Mouse (Mus musculus) CD4-positive helper T cell, adult 2 months (primary cell): ENCODE results near the gene Morn1.
A peak's percentile ranks its signal among the peaks of the same experiment; 100 is the strongest.
"Not testable (repeated sequence)": the region's sequence is repeated elsewhere in the genome, so short reads cannot be mapped to it uniquely, and the experiment has no call there.

Experiments
- DNase-seq: peaks from one replicate; pipeline ENCODE4 v3.0.0-alpha.2; 2012; ENCODE audit warnings: low read depth, missing footprints, low spot score

Gene Morn1

DNA sequence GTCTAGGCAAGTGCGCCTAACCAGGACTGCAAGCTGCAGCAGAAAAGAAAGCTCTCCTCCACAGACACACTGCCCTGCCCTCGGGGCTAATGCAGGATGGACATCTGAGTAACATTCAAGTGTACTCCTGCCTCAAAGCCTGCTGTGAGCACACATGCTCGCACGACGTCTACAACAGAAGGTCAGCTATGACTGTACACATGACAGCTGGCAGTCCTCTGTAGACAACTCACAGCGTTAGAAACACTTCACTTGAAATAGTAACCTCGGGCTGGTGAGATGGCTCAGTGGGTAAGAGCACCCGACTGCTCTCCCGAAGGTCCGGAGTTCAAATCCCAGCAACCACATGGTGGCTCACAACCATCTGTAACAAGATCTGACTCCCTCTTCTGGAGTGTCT, 7.6 kb upstream of the Morn1 start:
- not testable (repeated sequence) for DNase-seq

DNA sequence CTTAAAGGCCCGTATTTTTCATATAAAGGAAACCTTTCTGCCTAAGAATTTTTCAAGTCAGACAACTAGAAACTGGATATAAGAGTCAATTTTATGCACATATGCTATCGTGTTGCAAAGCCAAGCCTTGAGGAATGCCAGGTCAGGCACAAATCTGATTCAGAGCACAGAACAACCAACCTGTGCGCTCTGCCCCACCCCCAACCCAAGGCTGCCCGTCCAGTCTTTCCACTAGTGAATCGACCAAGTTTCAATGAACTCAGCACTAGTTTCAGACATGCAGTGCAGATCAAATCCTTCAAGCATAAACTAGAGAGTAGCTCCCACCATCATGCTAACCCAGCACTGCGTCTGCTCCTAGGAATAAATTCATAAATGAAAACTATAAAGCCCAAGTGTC, 6.7 kb upstream of the Morn1 start:
- no peak for DNase-seq

DNA sequence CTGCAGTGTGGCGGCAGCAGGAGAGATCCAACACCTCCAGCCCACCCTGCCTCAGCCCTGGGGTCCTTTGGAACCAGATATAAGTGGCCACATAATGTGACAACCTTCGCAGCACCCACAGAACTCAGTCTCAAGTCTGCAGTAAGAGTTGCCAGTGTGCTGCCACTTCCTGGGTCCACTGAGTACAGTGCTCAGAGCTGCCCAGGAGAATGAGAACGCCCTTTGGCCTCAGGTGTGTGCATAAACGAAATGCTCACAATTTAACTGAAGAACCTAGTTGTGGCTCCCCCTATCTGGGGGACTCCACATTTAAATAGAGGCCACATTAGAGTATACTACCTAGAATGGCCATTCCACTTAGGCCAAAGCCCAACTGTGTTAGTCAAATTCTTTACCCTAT, 2.8 kb upstream of the Morn1 start:
- DNase-seq, result no peak

DNA sequence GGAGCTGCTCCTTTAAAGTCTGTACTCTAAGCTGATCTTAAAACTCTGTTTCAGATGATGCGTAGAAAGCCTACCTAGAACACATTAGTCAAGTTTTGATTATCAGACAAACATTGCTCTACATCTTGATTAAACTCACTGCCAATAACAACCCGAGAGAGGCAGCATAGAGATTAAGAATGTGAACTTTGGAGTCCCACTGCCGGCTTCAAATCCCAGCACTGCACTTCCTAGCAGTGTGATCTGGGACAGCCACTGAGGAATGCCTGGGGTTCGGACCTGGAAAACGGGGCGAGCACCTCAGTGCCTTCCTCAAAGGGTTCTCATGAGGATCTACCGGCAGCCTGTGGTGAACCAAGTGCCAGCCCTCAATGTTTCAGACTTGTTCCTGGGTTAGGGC, 2.0 kb upstream of the Morn1 start:
- no peak for DNase-seq

DNA sequence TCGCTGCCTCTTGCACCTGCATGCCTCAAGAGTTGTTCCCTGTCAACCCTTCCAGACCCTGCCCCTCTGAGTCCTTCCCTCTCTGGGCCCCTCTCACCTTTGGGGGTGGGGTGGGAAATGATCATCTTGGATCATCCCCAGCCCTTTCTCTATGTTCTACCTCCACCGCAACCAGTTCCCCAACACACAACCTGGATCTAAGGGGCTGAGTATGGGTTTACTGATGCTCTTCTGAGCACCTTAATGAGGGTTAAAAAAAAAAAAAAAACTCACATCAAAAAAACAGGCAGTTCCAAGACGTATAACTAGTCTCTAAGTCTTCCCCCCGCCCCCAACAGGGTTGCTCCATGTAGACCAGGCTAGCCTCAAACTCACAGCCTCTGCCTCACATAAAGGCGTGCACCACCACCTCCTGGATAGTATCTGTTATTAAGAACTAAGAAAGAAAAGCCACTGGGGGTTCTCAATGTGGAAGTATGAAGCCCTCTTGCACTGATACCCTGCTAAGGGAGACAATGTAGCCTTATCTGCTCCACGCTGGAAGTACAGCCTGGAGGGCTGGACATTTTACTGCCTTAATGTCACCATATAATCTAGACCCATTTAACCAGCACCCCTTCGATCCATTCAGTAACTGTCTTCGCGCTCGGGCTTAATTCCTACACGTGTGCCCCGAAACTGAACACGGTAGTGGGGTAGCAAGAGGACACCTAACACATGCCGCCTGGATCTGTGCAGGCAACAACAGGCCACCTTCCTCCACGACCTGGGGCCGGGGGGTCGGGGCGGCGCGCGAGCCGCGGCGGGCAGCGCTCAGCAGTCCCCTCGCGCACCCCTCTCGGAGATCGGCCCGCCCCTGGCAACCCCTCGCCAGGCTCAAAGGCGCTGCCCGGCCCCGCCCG, 920 bp upstream of the Morn1 start:
- peak; percentile 34 for DNase-seq

DNA sequence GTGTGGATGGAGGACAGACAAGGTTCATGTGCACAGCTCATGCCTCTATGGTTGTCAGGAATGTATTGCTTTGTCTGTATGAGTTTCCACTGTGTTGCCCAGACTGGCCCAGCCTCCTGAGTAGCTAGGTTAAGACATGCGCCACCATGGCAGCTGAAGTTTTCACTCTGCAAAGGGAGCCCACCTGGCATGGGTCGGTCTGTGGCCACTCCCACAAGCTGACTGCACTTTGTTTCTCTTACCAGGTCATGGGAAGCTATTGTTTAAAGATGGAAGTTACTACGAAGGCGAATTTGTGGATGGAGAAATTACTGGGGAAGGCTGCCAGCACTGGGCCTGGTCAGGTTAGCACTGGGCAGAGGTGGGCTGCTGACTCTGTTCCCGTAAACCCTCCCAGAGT, 2.9 kb downstream of the Morn1 start:
- no peak for DNase-seq

DNA sequence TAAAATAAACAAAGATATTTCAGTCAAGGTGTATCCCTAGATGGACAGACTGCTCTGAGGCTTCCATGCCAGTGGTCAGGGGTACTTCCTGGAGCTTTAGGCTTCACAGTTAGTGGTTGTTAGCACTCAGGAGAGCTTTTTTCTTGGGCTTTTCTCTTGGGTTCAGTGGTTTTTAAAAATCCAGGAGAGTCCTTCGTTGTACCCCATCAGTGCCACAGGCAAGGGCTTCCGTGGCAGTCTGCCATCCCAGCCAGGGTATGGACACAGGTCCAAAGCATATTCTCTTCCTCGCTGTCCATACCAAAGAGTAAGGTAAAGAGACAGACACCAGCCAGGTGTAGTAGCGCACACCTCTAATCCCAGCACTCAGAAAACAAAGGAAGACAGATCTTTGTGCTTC, 3.8 kb downstream of the Morn1 start:
- no peak for DNase-seq

DNA sequence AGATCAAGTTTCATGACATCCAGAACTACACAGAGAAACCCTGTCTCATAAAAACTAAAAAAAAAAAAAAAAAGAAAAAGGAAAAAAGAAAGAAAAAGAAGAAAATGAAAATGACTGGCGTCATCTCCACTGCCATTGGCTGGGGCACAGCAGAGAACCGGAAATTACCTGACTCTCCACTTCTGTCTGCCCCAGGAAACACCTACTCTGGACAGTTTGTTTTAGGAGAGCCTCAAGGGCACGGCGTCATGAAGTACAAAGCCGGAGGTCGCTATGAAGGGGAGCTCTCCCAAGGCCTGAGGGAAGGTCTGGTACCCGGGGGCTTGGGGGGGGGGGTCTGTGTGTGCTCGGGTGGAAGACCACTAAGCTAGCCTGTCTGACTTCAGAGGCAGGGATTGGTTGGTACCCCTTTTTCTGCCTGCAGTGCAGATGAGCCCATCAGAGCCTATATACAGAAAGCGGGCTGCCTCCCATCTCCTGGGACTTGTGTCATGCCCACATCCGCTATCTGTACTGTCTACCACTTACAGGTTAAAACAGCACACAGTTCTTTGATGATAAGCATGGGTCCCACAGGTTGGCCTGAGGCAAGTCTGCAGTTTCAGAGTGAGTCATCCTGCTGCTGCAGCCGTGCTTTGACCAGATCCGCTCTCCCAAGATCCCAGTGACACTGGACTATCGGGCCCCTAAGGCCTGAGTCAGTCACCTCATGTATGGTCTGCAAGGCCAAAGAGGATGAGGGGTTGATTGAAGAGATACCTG, 4.5 kb downstream of the Morn1 start:
- DNase-seq, result peak; percentile 54

DNA sequence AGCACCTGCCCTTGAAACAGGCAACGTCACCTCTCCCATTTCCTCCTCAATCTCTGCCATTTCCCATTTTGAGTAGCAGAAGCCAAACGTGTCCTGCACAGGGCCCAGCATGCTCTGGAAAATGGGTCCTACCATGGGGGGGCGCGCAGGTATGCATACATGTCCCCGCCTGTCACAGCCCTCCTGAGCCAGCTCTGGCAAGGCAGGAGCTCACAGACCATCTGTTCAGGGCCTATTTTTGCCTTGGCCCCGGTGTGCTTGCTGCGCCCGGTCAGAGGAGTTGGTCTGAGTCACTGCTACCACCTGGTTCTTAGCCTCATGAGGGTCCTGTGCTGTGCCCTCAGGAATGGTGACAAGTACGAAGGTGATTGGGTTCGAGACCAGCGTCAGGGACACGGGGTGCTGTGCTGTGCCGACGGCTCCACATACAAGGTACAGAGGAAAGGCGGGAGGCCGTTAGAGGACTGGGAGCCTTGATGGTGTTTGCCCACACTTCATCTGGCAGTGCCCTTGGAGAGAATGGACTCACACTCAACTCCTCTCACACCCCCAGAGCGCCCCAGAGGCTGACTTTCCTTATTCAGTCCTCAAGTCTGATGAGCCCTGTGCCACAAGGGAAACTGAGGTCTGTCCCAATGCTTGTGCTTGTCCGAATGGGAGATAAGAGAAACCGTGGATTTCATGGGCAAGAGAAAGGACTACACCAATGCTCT, 6.5 kb downstream of the Morn1 start:
- no peak for DNase-seq

DNA sequence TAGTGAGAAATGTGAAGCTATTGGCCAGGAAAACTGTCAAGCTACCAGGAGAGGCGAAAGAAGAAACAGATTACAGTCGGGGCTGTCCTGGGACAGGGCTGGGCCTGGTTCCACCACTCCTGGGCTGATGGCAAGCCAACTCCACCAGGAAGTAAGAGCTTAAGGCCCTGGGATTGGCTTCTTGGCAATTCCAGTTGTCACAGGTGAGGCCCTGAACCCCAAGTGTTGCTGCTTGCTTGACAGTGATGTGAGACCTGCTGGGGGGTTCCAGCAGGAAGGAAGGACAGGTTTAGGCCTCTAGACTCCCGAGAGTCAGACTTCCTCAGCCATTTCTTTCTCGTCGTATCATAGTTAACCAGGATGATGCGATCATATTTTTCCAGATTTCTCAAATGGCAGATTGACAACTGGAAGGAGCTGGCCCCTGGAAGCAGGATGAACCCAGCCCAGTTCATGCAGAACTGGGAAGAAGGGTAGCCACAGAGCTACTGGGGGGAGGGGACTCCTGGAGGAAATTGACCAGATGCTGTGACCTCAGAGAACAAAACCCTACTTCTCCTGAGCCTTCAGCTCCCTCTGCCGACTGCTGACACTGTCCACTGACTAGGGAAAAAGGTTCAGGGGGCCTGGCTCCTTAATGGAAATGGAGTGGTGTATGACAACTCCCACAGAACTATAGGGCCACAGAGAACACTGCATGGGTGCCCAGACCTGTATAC, 7.2 kb downstream of the Morn1 start:
- no peak for DNase-seq

DNA sequence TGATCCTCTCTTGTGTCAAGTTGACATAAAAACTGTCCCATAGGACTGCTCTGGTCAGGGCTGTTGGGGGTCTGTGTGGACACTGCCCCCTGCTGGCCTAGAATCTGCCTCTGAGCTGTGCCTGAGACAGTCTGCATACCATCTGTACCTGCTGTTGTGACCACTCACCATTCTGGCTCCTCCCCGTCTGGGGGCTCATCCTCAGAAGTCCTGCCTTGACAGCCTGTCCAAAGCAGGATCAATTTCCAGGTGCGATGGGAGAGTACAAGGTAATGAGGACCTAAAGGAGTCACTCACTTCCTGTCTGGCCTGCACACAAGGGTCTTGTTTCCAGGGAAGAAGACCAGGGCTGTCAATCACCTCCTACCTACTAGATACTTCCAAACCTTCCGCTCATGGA, 8.2 kb downstream of the Morn1 start:
- peak; percentile 57 for DNase-seq

DNA sequence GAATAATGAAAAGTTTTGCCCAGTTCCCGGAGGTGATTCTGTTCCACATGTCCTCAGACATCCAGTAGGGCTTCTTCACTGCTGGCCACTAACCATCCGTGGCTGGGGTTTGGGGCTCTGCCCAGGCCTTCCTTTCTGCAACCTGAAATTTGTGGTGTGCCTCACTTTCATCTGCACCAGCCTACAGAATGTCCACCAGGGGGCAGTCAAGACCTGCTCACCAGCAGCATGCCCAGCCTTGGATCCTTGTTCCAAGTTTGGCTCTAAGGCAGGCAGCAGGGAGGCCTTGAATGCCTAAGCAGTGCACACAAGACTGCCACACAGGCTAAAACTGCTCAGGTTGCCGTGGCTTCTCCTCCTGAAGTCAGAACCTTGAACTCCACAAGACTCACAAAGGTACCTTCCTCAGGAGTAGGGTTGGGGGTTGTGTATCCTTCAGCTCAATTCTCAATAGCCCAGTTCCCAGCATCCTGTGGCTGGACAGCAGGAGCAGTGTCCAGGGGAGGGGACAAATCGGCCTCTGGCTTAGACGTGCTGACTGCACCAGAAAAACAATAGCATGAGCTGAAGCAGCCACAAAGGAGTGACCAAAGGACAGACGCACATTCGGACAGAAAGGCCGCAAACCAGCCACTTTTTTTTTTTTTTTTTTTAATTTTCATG, 9.0 kb downstream of the Morn1 start:
- DNase-seq, result peak; percentile 85

DNA sequence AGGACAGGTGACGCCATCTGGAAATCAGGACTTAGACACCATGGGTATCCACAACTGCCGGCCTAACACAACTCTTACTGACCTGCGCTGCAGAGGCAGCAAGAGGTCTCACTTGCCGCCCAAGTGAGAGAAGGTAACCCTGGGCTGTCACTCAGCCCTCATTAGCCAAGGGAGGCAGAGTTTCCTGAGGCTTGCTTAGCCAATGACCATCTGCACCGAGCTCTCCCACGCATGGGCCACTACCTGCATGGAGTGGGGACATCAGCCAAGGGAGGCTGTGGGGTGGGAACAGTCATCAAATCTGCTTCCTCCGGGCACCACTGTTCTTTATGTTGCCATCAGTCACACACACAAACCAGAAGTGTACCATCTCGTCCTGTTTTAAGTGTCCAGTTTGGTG, 9.6 kb downstream of the Morn1 start:
- no peak for DNase-seq

DNA sequence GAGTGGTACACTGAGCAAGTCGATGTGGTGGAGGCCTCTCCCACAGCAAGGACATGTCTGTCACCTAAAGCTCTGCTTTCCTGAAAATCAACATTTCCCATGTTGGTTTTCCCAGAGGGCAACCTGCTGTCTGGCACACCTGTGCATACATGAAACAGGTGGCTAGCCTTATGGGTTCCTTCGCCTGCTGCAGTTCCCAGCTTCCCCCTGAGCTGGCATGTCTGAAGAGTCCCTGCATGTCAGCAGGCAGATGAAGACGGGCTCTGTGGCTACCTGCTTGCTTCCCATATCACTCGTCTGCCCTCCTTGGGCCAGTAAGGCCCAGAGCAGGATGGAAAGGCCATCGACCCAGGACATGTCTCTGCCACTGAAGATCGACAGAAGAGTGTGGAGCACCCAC, 11.1 kb downstream of the Morn1 start:
- DNase-seq, result no peak

DNA sequence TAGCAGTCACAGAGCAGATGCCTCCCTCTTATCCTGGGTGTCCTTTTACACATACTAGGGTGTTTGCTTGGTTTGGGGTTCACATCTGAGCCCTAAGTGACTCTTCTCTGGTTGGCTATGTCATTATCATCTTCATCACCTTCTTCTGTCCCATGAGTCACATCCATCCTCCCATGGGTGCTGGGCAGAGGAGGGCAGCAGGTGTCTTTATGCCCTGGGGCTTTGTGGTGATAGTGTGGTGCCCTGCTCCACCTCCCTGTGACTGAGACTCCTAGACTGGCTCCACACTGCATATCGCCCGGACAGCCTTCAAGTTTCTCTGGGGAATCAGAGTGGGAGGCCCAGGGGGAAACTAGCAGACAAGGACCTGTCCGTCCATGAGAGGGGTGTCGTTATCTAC, 12.2 kb downstream of the Morn1 start:
- DNase-seq, result no peak

DNA sequence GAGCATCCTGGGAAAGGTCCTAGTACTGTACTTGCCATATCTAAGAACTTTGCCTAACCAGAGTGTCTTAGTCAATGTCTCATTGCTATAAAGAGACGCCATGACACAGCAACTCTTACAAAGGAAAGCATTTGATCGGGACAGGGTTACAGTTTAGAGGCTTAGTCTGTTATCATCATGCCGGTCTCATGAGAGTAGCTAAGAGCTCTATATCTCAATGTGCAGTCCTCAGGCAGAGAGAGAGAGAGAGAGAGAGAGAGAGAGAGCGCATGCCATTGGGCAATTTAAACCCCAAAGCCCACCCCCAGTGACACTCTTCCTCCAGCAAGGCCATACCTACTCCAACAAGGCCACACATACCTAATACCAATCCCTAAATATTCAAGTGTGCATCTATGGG, 21.5 kb downstream of the Morn1 start:
- no peak for DNase-seq

DNA sequence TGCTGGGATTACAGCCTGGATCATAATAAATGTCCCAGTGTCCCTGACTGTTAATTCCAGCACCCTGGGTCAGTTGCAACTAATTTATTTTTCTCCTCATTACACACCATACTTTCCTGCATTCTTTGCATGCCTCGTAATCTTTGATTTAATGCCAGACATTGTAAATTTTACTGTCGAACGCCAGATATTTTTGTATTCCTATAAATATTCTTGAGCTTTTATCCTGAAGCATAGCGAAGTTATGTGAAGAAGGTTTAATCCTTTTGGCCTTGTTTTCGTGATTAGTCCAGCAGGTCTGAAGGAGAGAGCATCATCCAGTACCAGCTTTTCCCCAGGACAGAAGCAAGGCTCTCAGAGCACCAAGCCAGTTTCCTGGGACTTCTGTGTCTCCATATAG, 23.1 kb downstream of the Morn1 start:
- DNase-seq, result no peak

DNA sequence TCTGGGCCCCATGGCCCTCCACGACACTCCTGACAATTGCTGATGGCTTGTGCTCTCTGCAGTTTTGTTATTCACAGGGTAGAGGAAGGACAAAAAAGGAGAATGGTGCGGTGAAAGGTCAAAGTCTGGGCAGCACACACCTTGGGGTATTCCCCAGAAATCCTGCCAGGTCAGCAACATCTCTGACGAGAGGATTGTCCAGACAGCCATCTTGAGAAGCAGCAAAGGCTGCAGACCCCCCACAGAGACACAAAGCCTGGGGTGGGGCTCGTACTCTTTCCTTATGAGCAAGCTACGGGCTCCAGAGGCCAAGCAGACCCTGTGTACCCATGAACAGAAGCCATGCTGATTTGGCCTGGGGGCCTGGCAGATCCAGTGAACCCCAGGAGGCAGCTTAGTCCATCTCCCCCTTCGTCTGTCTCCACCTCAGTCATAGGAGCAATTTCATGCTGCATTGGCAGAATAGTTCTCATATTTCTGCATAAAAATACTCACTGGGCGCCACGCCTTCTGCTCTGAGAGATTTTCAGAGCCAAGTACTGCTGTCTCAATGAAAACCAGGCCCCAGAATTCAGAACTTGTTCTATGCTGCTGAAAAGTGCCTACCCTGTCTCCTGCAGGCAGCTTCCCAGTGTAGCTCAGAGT, 27.5 kb downstream of the Morn1 start:
- no peak for DNase-seq

DNA sequence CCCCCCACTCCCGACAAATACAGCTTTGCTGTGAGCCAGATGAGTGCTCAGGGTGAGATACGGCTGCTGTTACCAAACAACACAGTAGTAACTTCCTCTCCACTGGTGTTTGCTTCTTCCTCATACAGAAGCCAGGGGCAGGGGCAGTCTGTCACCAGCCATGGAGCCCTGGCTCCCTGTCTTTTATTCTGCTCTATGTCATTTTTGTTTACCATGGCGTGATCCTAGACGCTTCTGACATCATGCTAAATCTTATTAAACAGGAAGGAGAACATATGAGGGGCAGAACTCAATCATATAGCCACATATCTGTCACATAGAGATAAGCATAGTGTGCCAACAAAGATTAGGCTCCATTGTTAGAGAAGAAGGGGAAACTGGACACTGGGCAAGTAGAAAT, 30.2 kb downstream of the Morn1 start:
- DNase-seq, result no peak

DNA sequence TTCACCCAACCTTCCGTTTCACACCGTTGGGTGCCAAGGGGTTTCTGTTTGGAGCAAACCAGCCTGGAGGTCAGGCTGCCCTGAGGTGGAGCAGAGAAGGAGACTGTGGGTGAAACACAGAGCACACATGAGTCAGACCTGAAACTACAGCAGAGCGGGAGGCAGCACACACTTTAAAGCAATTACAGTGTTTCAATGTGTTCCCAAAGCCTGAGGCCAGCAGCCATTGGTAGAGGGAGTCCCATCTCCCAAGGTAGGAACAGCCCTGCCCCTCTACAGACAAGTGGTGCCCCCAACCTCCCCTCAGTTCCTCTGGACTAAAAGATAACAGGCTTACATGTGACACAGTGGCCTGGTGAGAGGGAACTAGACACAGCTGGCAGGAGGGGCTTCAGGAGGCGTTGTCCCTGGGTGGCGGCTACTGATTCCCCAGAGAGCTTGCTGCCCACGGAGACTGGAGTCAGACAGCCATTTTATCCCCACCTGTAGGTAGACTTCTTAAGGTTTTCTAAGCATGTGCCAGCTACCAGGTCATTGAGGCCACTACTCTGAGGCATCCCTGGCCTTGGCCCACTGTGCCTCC, 31.1 kb downstream of the Morn1 start:
- no peak for DNase-seq
